ENCODE assay signal across 10 mouse cellular contexts in genomic region chr4:14435419-14435818, GRCm38 (mm10).
DNase-seq lines count a peak whose midpoint lies in the region; ATAC-seq and TF ChIP-seq lines count a peak whose summit lies in the region.
"Had no signal": no experiment of that assay in that cellular context is flagged by ENCODE, and none has a peak within 500 bp of the region (broad histone marks: within the 10 kb centered on the region; RNA-seq: fewer than 3 reads in every experiment).

No protein-coding gene starts in this region.

- no peak overlapping the region for H3K9ac ChIP-seq in heart, embryonic 13.5 days
- no peak overlapping the region for H3K9ac ChIP-seq in heart, embryonic 12.5 days
- no peak overlapping the region for H3K9ac ChIP-seq in heart, embryonic 11.5 days (ENCODE audit: low read depth, low read length)
- H3K9ac ChIP-seq: liver, embryonic 13.5 days had no signal

- 9% methylated on average over 3 of the region's 3 CpGs for WGBS in heart, embryonic 13.5 days
- 16% methylated on average over 3 of the region's 3 CpGs for WGBS in heart, embryonic 12.5 days
- WGBS in heart, embryonic 11.5 days (ENCODE audit: insufficient replicate concordance): 13% methylated on average over 3 of the region's 3 CpGs

- ATAC-seq in heart, embryonic 13.5 days (ENCODE audit: extremely low read depth, insufficient number of reproducible peaks, low FRiP score, low TSS enrichment): no peak
- ATAC-seq in heart, embryonic 12.5 days (ENCODE audit: insufficient number of reproducible peaks, low FRiP score): no peak
- ATAC-seq in heart, embryonic 11.5 days (replicated peaks; ENCODE audit: insufficient number of reproducible peaks, low FRiP score, low TSS enrichment): no peak

- H3K27ac ChIP-seq in heart, embryonic 13.5 days (replicated peaks): no peak overlapping the region
- H3K27ac ChIP-seq in heart, embryonic 12.5 days (ENCODE audit: poor library complexity, severe bottlenecking): no peak overlapping the region
- no peak overlapping the region for H3K27ac ChIP-seq in layer of hippocampus, adult 2 months
- no peak overlapping the region for H3K27ac ChIP-seq in heart, embryonic 11.5 days (ENCODE audit: low read depth, low read length)
- H3K27ac ChIP-seq: liver, embryonic 13.5 days had no signal

- H3K4me3 ChIP-seq in heart, embryonic 13.5 days: no peak overlapping the region
- H3K4me3 ChIP-seq in heart, embryonic 12.5 days: no peak overlapping the region
- H3K4me3 ChIP-seq in layer of hippocampus, adult 2 months: no peak overlapping the region
- H3K4me3 ChIP-seq in heart, embryonic 11.5 days (ENCODE audit: low read depth, low read length): no peak overlapping the region
- H3K4me3 ChIP-seq: liver, embryonic 13.5 days had no signal

- peak overlapping the region; percentile 36; the same call in 1 of the 2 replicates for H3K4me2 ChIP-seq in heart, embryonic 13.5 days
- H3K4me2 ChIP-seq in heart, embryonic 12.5 days: no peak overlapping the region
- H3K4me2 ChIP-seq in heart, embryonic 11.5 days: no peak overlapping the region
- H3K4me2 ChIP-seq: liver, embryonic 13.5 days had no signal

- H3K36me3 ChIP-seq in heart, embryonic 13.5 days: no peaks in the 10 kb centered on the region
- H3K36me3 ChIP-seq in heart, embryonic 12.5 days: no peaks in the 10 kb centered on the region
- no peaks in the 10 kb centered on the region for H3K36me3 ChIP-seq in heart, embryonic 11.5 days (ENCODE audit: control insufficient read depth, insufficient read depth, low read length)
- H3K36me3 ChIP-seq: liver, embryonic 13.5 days had no signal

- DNase-seq in 3T3-L1 (ENCODE audit: low read depth, low spot score): peak; percentile 70
- peak; percentile 70 for DNase-seq in brain, adult 2 months (ENCODE audit: low read depth, low spot score)
- no peak for DNase-seq in layer of hippocampus, adult 2 months (ENCODE audit: low spot score in 2 of 2)
- no peak for DNase-seq in adrenal gland, postnatal 36 days
- DNase-seq in urinary bladder, postnatal 25 days (ENCODE audit: low spot score): no peak
- DNase-seq: liver, embryonic 13.5 days; thymus, adult 18-20 months had no signal

- no peaks in the 10 kb centered on the region for H3K9me3 ChIP-seq in heart, embryonic 13.5 days
- H3K9me3 ChIP-seq in heart, embryonic 12.5 days (replicated peaks): no peaks in the 10 kb centered on the region
- H3K9me3 ChIP-seq in heart, embryonic 11.5 days (replicated peaks; ENCODE audit: control insufficient read depth, low read length): no peaks in the 10 kb centered on the region
- H3K9me3 ChIP-seq: liver, embryonic 13.5 days had no signal

- TF ChIP-seq CTCF in layer of hippocampus, adult 2 months (conservative IDR thresholded peaks at IDR 0.05): peak; percentile 84

- no peaks in the 10 kb centered on the region for H3K27me3 ChIP-seq in heart, embryonic 13.5 days (replicated peaks)
- no peaks in the 10 kb centered on the region for H3K27me3 ChIP-seq in heart, embryonic 12.5 days (replicated peaks)
- H3K27me3 ChIP-seq in heart, embryonic 11.5 days (ENCODE audit: control insufficient read depth, insufficient read depth, low read length): no peaks in the 10 kb centered on the region
- H3K27me3 ChIP-seq: liver, embryonic 13.5 days had no signal

- H3K4me1 ChIP-seq in heart, embryonic 13.5 days: no peaks in the 10 kb centered on the region
- H3K4me1 ChIP-seq in heart, embryonic 12.5 days (replicated peaks): no peaks in the 10 kb centered on the region
- H3K4me1 ChIP-seq in heart, embryonic 11.5 days (ENCODE audit: control insufficient read depth, insufficient read depth, low read length): no peaks in the 10 kb centered on the region
- H3K4me1 ChIP-seq: liver, embryonic 13.5 days had no signal

Comparison
In these comparisons a context has a peak if more than half of its experiments do, and no peak if none do; other contexts are left out.
1. DNase-seq: peak in 3T3-L1 (single experiment) and brain, adult 2 months (single experiment); none in layer of hippocampus, adult 2 months (0 of 2), adrenal gland, postnatal 36 days (0 of 2) and urinary bladder, postnatal 25 days (single experiment).